Mouse (Mus musculus) stomach, postnatal 0 days (tissue): ENCODE measurements around the gene Ctnnbl1.

Experiments used
- CTCF ChIP-seq: IDR thresholded peaks from 2 replicates; pipeline ENCODE4 v1.5.1; 2016; ENCODE audit warnings: antibody characterized with exemption, low read depth, mild to moderate bottlenecking, moderate library complexity
- EP300 ChIP-seq: optimal IDR thresholded peaks from 2 replicates; pipeline ENCODE3; 2016; ENCODE audit warnings: antibody characterized with exemption

GRCm38 (mm10) chr2:157775957-157776356 is 38.8 kb downstream of the Ctnnbl1 start:
- TF ChIP-seq CTCF: no peak
- no peak for TF ChIP-seq EP300
